Mouse (Mus musculus) gastrocnemius, adult 2 months (tissue): ENCODE measurements around the gene Gm12184. TPM values are rescaled to one million over a fixed set of nuclear protein-coding genes. Genes with fewer than 3 reads are reported as not detected.

Experiments used
- DNase-seq: peaks from one replicate; pipeline ENCODE4 v3.0.0; 2022
- H3K27ac ChIP-seq: fragments of 200-600 bp; 2 replicates; pipeline ENCODE4 v1.8.1; 2022; ENCODE audit warnings: mild to moderate bottlenecking
- H3K4me3 ChIP-seq: fragments of 200-600 bp; 2 replicates; pipeline ENCODE4 v1.8.1; 2022; ENCODE audit warnings: mild to moderate bottlenecking, moderate library complexity
- CTCF ChIP-seq: fragments of 200-600 bp; IDR thresholded peaks from 2 replicates; pipeline ENCODE4 v1.8.1; 2022; ENCODE audit warnings: antibody characterized with exemption, mild to moderate bottlenecking, moderate library complexity
- intact Hi-C: fragments of 180-260 bp; cut with DNase I; formaldehyde crosslinking; loops from one replicate; pipeline ENCODE4 v1.15.1; 2025
- total RNA-seq, 2 experiments: library from RNA; stranded (reverse); gene quantifications; 2 replicates each; pipeline ENCODE4 v1.2.3; 2021

Gene Gm12184
- total RNA-seq, 2 experiments from 2014 or later: 1.5 to 2.2 TPM

DNA sequence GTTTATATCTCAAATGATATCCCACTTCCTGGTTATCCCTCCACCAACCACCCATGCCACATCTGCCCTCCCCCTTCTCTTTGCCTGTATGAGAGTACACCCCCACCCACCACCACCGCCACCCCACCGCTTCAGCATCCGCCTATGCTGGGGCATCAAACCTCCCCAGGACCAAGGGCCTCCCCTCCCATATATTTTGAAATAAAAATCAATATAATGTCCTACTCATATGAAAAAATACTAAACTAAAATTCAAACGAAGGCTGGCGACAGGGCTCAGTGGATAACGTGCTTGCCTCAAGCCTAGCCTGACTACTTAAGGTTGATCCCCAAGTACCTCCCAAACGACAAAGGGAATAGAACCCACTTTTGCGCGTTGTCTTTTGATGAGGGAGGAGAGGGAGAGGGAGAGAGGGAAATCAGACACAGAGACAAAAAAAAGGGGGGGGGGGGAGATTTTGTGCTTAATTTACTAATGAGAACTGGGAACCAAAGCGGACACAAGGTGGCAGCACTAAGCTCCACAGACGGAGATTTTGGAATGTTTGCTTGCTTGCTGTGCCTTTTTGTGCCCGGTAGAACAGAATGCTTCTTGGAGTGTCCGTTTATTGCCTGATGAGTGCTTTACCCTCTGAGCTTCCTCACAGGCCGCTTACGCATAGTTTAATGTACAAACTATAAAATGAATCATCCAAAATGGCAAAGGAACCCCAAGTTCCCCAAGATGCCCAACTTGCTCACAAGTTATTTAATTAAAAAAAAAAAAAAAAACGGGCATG lies 38.0 kb downstream of the Gm12184 start:
- Histone ChIP-seq H3K27ac (peak overlapping the region; percentile 61), H3K4me3 (peak overlapping the region; percentile 61)
- peak; percentile 74 for DNase-seq
- peak; percentile 81 for TF ChIP-seq CTCF
- intact Hi-C loops: loop anchor here (1.0 kb wide), 1 partner anchor 71 kb away; no protein-coding TSS in a partner anchor

DNA sequence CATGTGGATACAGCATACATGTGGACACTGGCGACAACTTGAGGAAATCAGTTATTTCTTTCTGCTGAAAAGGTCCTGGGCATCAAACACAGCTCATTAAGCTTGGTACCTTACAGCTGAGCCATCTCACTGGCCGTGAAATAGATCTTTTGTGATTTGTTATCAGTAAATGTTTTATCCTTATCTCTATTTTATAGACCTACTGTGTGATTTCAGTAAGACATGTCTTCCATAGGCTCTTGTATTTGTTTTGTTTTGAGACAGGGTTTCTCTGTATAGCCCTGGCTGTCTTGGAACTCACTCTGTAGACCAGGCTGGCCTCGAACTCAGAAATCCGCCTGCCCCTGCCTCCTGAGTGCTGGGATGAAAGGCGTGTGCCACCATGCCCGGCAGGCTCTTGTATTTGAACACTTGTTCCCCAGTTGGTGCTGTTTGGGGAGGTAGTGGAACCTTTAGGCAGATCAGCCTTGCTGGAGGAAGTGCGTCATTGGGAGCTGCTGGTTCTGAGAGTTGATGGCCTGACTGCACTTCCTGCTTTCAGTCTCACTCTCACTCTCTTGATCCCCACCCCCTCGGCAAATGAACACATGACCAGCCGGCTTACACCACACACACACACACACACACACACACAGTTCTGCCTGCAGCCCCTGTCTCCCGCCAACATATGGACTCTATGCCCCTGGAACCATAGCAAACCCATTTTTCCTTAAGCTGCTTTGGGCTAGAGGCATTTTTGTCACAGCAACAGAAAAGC lies 38.8 kb downstream of the Gm12184 start:
- H3K4me3 ChIP-seq: peak overlapping the region; percentile 61
- TF ChIP-seq CTCF: no peak
- peak overlapping the region; percentile 61; the same call in 1 of the 2 replicates for H3K27ac ChIP-seq
- peak; percentile 37 for DNase-seq
- intact Hi-C loops: no loop called here

DNA sequence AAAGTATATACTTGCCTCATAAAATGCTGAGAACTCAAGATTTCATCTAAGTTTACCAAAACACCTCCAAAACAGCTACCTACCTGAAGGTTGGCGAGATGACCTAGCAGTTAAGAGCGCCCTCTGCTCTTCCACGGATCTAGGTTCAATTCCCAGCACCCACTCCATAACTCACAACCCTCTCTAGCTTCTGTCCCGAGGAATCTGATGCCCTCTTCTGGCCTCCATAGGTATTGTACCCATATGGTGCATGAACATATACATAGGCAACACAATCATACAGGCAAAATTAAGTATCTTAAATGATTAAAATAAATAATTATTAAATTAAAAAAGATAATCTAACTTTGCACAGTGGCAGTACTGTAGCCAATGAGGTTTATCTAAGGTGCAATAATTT lies 44.2 kb downstream of the Gm12184 start:
- no peak for DNase-seq
- no peak overlapping the region for H3K27ac ChIP-seq
- no peak overlapping the region for H3K4me3 ChIP-seq
- intact Hi-C loops: no loop called here
- no peak for TF ChIP-seq CTCF

DNA sequence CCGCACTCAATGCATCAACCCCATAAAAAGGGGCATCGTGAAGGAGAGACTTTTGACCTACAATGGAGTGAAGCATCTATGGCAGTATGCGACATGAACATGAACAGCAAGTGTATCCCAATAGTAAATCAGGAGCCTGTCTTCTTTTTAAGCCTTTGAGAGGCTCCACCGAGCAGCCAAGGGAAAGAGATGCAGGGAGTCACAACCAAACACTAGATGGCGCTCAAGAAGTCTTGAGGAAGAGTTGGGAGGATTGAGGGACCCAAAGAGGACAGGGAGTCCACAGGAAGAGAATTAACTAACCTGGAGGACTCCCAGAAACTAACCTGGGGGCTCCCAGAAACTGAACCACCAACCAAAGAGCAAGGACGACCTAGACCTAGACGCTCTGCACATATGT lies 47.0 kb downstream of the Gm12184 start:
- intact Hi-C loops: no loop called here
- TF ChIP-seq CTCF: peak; percentile 65
- no peak for DNase-seq

DNA sequence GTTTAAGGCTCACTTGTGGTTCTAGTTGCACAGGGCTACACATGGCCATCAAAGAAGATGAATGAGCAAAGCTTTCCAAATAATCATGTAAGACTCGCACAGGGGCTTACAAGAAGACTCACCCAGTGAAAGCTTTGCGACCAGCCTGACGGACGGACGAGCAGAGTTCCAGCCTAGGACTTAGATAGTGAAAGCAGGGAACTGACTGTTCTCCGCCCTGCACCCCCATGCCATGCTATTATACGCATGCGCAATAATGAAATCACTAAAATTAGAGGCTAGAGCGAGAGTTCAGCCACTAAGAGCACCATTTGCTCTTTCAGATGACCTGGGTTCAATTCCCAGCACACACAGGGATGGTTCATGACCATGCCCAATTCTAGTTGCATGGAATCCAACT lies 49.2 kb downstream of the Gm12184 start:
- H3K27ac ChIP-seq: no peak overlapping the region
- no peak overlapping the region for H3K4me3 ChIP-seq
- no peak for TF ChIP-seq CTCF
- DNase-seq: no peak
- intact Hi-C loops: no loop called here

More for the DNA sequence above, 47.0 kb downstream of the Gm12184 start:
- no peak overlapping the region for H3K27ac ChIP-seq
- H3K4me3 ChIP-seq: no peak overlapping the region

DNA sequence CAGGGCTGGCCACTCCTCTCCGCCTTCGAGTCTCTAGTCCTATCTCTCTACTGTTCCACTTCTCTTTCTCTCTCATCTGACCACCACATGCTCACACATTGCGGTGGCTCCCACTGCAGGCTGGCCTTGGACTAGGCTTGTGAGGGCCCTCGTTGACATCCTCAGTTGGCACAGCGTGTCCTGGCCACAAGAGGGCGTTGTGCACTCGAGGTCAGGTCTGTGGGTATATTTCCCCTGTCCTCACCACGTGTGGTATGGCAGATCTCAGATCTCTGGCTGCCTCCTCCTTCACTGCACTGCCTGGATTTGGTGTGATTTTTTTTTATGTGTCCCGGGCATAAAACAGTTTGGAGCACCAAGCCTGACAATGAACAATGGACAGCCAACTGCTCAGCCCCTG lies 49.8 kb downstream of the Gm12184 start:
- intact Hi-C loops: no loop called here
- peak; percentile 19; the same call in 1 of the 2 replicates for TF ChIP-seq CTCF
- DNase-seq: no peak
- Histone ChIP-seq H3K27ac (no peak overlapping the region), H3K4me3 (no peak overlapping the region)

DNA sequence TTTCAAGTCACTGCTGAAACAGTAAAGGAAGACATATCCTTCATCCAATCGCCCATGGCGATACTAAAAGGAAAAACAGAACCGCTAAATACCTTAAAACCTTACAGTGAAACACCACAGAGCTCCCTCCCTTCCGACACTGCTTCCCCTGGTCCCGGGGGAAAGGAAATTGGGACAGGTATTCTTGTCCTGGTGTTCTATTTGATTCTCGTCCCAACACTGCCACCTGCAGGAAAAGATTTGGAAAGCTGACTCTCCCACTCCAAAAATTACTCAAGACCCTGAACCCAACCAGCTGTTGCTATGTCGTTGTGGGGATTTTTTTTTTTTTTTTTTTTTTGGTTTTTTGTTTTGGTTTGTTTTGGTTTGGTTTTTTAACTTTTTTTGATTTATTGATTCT lies 51.0 kb downstream of the Gm12184 start:
- TF ChIP-seq CTCF: peak; percentile 65
- no peak overlapping the region; the same call in 1 of the 2 replicates for H3K27ac ChIP-seq
- intact Hi-C loops: no loop called here
- H3K4me3 ChIP-seq: peak overlapping the region; percentile 42
- peak; percentile 48 for DNase-seq

Other genes starting within 250 kb of the Gm12184 start
- 100 to 1,000 TPM; 383 to 424 TPM for gene Rack1, start 26.3 kb downstream of the Gm12184 start, total RNA-seq
- 10 to 100 TPM; 19.9 to 23.6 TPM for gene Trim41, start 9.3 kb downstream of the Gm12184 start, total RNA-seq
- 10 to 100 TPM; 25.9 to 51.8 TPM for gene Trim7, start 515 bp downstream of the Gm12184 start, total RNA-seq
- 10 to 100 TPM; 13.5 to 14.4 TPM for gene Irgm1, start 45.0 kb upstream of the Gm12184 start, total RNA-seq
- under 1 TPM; 0.13 to 0.42 TPM for gene Gm5431, start 75.6 kb upstream of the Gm12184 start, total RNA-seq
- gene Psme2b, start 119.5 kb upstream of the Gm12184 start, total RNA-seq: 1 to 10 TPM in 1 of 2 experiments, under 1 TPM in 1; 0.41 to 1.6 TPM
- gene Olfr56, start 152.2 kb upstream of the Gm12184 start, total RNA-seq: not detected
- 1 to 10 TPM in 1 of 2 experiments, under 1 TPM in 1; 0.79 to 1.7 TPM for gene 9930111J21Rik1, start 152.7 kb upstream of the Gm12184 start, total RNA-seq
- gene Gm12185, start 165.6 kb upstream of the Gm12184 start, total RNA-seq: under 1 TPM; 0.39 to 0.46 TPM
- gene Tgtp1, start 167.5 kb upstream of the Gm12184 start, total RNA-seq: 1 to 10 TPM in 1 of 2 experiments, under 1 TPM in 1; 0.97 to 1.1 TPM
- 1 to 10 TPM; 1.0 to 2.5 TPM for gene 9930111J21Rik2, start 224.6 kb upstream of the Gm12184 start, total RNA-seq
- gene Tgtp2, start 237.6 kb upstream of the Gm12184 start, total RNA-seq: 1 to 10 TPM in 1 of 2 experiments, under 1 TPM in 1; 0.66 to 1.3 TPM
- under 1 TPM; 0.84 TPM for gene Ifi47, start 249.9 kb upstream of the Gm12184 start, total RNA-seq